Mouse (Mus musculus) splenic B cell, adult 2 months (primary cell): Measurements from ENCODE around the gene Fbxo9.

Experiments used
- DNase-seq: peaks from one replicate; pipeline ENCODE4 v3.0.0-alpha.2; 2011; ENCODE audit warnings: low read depth, low spot score
- H3K27me3 ChIP-seq: 2 replicates; pipeline ENCODE4 v1.6.1; 2012; ENCODE audit warnings: mild to moderate bottlenecking, low read length, moderate library complexity, mixed read lengths; ENCODE audit not compliant: control insufficient read depth, poor library complexity, insufficient read depth, severe bottlenecking
- H3K36me3 ChIP-seq: 2 replicates; pipeline ENCODE4 v1.6.1; 2012; ENCODE audit warnings: mild to moderate bottlenecking, low read length, moderate library complexity, mixed read lengths; ENCODE audit not compliant: control insufficient read depth, poor library complexity, insufficient read depth, severe bottlenecking

Gene Fbxo9

DNA sequence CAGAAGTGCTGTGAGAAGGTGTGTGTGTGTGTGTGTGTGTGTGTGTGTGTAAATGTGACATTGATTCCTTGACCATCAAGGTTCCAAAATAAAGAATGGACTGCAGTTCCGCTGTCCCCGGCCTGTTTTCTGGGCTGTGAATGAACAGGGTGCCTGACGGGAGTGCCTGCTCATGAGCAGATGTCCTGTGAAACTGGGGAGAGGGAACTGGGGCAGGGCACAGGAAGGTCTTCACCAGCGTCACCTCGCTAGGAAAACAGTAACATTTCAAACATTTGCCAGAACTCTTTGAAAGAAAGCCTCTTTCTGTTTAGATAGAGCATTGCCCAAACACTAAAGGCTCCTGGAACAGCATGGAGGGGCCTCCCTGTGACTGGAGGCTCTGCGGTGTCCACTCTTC is 13.1 kb upstream of the Fbxo9 start:
- H3K36me3 ChIP-seq: no peaks in the 10 kb centered on the region
- H3K27me3 ChIP-seq: no peaks in the 10 kb centered on the region
- no peak for DNase-seq

DNA sequence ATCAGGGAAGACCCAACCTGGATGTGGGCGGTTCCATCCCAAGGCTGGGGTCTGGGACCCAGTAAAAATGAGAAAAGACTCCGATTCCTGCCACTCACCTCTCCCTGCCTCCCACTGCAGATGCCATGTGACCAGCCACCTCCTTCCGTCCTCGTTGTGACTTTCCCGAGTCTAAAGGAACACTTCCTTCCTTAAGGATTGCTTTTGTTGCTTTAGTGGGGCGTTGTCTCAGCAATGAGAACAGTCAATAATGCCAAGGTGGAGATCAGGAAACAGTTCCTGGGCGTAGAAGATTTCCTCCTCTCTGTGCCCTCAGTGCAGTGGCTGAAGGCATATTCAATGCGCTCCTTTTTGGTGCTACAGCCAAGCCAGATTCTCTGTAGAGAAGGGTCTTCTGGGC is 12.5 kb upstream of the Fbxo9 start:
- no peaks in the 10 kb centered on the region for H3K36me3 ChIP-seq
- no peaks in the 10 kb centered on the region for H3K27me3 ChIP-seq
- no peak for DNase-seq

DNA sequence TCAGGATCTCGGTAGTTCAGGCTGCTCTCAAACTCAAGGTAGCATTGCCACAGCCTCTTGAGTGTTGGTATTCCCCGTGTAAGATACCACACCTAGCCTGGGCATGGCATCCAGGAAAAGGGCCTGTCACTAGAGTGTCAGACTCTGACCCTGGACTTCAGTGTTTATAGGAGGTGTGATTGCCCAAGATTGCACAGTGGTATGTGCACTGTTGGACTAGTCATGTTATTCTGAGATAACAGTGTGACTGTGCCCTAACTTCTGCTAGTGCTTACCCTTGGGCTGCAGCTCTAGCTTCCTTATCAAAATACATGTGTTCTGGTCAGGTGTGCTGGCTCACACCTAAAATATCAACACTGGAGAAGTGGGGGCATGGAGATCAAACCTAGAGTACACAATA is 8.8 kb upstream of the Fbxo9 start:
- no peaks in the 10 kb centered on the region for H3K27me3 ChIP-seq

GRCm38 (mm10) chr9:78115746-78116145 is 6.9 kb upstream of the Fbxo9 start:
- Histone ChIP-seq H3K27me3 (no peaks in the 10 kb centered on the region), H3K36me3 (no peaks in the 10 kb centered on the region)
- DNase-seq: no peak

More for the DNA sequence above, 8.8 kb upstream of the Fbxo9 start:
- no peak for DNase-seq
- H3K36me3 ChIP-seq: no peaks in the 10 kb centered on the region

DNA sequence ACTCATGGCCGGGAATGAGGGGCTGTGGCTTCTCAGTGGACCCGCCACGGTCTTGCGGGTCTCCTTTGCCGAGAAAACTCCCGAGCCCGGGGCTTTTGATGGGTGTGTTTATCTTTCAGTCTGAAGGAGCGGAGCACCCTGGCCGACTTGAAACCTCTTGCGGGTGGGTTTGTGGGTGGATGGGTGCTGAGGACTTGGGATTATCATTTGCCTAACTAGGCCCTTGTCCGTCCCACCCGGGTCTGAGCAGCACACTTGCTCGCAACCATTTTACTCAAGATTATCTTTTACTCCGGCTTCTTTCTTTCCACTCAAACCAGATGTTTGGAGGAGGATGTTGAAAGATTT is 4.6 kb upstream of the Fbxo9 start:
- Histone ChIP-seq H3K27me3 (no peaks in the 10 kb centered on the region), H3K36me3 (no peaks in the 10 kb centered on the region)
- no peak for DNase-seq

DNA sequence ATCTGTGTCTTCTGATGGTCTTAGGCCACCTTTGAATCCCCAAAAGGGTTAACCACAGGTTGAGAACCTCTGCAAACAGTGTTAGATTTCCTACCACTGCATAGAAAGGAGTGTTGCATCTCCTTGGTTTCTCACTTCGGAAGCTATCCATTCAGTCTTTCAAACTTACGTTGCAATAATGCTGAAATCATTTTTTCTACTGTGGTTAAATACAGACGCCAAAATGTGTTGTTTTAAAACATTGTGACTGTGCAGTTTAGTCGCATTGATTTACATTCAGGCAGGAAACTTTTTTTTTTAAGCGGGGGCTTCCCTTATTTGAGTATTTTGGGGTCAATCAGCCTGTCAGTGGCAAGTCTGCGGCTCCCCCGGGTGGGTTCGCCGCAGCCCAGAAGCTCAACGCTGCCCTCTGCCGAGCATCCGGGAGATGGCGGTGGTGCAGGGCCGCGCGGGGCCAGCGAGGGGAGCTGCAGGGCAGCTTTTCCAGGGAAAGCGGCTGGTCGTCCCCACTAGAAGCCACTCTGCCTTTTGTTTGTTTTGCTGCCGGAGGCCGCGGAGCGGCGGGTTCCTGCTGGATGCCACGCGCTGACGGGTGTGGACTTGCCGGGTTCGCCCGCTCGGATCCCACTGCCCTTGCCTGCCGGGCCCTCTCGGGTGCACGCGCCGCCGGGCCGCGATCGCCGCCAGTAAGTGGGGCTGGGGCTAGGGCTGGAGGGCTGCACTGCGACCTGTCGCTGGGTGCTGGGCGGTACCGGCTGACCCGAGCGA is 4.1 kb upstream of the Fbxo9 start:
- H3K36me3 ChIP-seq: no peaks in the 10 kb centered on the region
- no peaks in the 10 kb centered on the region for H3K27me3 ChIP-seq
- peak; percentile 90 for DNase-seq

- no peaks in the 10 kb centered on the region for H3K36me3 ChIP-seq
- no peak for DNase-seq
- H3K27me3 ChIP-seq: no peaks in the 10 kb centered on the region
Measured at GRCm38 (mm10) chr9:78111456-78111855, 2.6 kb upstream of the Fbxo9 start.

DNA sequence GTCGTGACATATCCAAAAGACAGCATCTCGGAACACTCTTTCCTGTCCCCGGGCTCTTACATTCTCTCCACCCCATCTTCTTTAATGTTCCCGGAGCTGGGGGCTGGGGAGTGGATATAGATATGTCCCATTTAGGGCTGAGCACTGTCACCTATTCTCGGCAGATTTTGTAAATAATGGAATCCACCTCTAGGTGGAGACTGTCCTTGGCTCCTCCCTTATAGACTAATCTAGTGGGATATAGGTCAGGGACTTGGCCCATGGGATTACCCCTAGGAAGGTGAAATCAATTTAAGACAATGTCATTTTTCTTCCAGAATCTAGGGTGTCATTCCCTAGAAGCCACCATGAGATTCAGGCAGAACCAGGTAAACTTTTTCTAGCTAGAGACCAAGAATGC is 791 bp upstream of the Fbxo9 start:
- peak; percentile 53 for DNase-seq
- Histone ChIP-seq H3K27me3 (no peaks in the 10 kb centered on the region), H3K36me3 (0 out of 2 replicates have a peak, but pooled peaks cover 2% of the 10 kb centered on the region)

GRCm38 (mm10) chr9:78107912-78108795 is 711 bp downstream of the Fbxo9 start:
- DNase-seq: peak; percentile 93
- H3K27me3 ChIP-seq: no peaks in the 10 kb centered on the region
- H3K36me3 ChIP-seq: 0 out of 2 replicates have a peak, but pooled peaks cover 2% of the 10 kb centered on the region

- no peak for DNase-seq
- Histone ChIP-seq H3K27me3 (no peaks in the 10 kb centered on the region), H3K36me3 (0 out of 2 replicates have a peak, but pooled peaks cover 2% of the 10 kb centered on the region)
Measured at GRCm38 (mm10) chr9:78107582-78107911, 1.3 kb downstream of the Fbxo9 start.

DNA sequence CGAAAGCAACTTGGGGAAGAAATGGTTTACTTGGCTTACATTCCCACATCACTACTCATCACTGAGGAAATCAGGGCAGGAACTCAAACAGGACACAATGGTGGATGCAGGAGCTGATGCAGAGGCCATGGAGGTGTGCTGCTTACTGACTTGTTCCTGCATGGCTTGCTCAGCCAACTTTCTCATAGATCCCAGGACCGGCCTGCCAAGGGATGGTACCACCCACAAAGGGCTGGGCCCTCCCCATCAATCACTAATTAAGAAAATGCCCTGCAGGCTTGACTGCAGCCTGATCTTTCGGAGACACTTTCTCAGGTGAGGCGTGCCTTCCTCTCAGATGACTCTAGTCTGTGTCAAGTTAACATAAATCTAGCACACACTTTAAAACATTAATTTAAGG is 2.0 kb downstream of the Fbxo9 start:
- no peak for DNase-seq
- Histone ChIP-seq H3K27me3 (no peaks in the 10 kb centered on the region), H3K36me3 (0 out of 2 replicates have a peak, but pooled peaks cover 2% of the 10 kb centered on the region)

GRCm38 (mm10) chr9:78105501-78105932 is 3.3 kb downstream of the Fbxo9 start:
- 0 out of 2 replicates have a peak, but pooled peaks cover 3% of the 10 kb centered on the region for H3K36me3 ChIP-seq
- no peaks in the 10 kb centered on the region for H3K27me3 ChIP-seq
- DNase-seq: no peak

DNA sequence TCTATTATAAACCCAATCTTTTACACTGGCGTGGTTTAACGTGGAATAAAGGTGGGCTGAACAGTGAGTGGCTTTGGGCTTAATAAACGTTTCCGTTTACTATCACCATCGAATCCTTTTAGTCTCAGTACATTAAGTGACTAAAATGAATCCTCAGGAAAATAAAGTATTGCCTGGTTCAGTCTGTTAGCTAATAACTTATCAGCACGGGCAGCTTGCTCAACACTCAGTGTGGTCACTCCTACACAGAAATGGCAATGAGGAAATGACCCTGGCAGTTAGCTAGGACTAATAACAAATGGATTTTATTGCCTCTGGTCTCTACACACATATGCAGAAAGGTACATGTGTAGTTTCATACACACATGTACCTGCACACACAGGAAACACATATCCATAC is 3.9 kb downstream of the Fbxo9 start:
- H3K27me3 ChIP-seq: no peaks in the 10 kb centered on the region
- DNase-seq: no peak
- 0 out of 2 replicates have a peak, but pooled peaks cover 3% of the 10 kb centered on the region for H3K36me3 ChIP-seq

DNA sequence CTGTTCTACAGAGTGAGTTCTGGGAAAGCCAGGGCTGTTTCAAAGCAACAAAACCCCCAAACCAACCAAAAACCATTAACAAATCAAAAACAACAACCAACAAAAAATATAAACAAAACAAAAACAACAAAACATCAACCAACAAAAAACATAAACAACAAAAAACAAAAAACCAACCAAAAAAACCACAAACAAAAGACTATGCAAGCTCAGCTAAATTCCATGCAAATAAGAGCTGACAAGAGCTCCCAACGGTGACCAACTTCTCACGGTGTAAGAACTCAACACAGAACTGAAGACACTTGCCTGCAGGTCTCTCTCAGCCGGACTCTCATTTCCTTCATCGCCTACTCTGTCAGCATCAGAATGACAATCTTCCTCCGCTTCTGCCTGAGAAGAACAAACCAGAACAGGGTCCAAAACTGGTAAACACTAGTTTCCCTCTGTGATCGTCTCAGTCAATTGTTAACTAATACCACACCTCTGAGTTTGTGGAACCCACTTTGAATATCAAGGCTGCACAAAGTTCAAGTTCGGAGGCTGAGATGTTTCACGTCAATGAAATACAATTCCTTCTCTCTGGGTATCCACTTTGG is 4.8 kb downstream of the Fbxo9 start:
- H3K27me3 ChIP-seq: no peaks in the 10 kb centered on the region
- 0 out of 2 replicates have a peak, but pooled peaks cover 3% of the 10 kb centered on the region for H3K36me3 ChIP-seq
- peak; percentile 22 for DNase-seq

- DNase-seq: no peak
- H3K36me3 ChIP-seq: peaks cover 6% of the 10 kb centered on the region
- H3K27me3 ChIP-seq: no peaks in the 10 kb centered on the region
Measured at GRCm38 (mm10) chr9:78101431-78101830, 7.4 kb downstream of the Fbxo9 start.
